Mouse (Mus musculus): ENCODE results near the gene Zfyve16. TPM values are rescaled to one million over a fixed set of nuclear protein-coding genes. Genes with fewer than 3 reads are reported as not detected.

Gene Zfyve16
- 54.5 TPM for polyA plus RNA-seq (2014; fragmentation: Illumina TruSeq; extraction: RNeasy Lipid Tissue Mini Kit (QIAGEN cat#74804); ENCODE audit: low read depth, low replicate concordance)

GRCm38 (mm10) chr13:92530721-92531211 is at the start of gene Zfyve16:
Gene Zfyve16, minus strand, starts transcription at chr13:92530868.

GRCm38 (mm10) chr13:92576072-92576471 is 45.4 kb upstream of the Zfyve16 start, which contains the start of gene Spz1:
Gene Spz1, minus strand, starts transcription at chr13:92576172.

GRCm38 (mm10) chr13:92483852-92484463 is 46.7 kb downstream of the Zfyve16 start, which contains the start of gene Fam151b:
Gene Fam151b, minus strand, starts transcription at chr13:92484015.

Other genes starting within 250 kb of the Zfyve16 start
- not detected for gene Gm20379, start 224.9 kb downstream of the Zfyve16 start, polyA plus RNA-seq (2014; fragmentation: Illumina TruSeq; extraction: RNeasy Lipid Tissue Mini Kit (QIAGEN cat#74804); ENCODE audit: low read depth, low replicate concordance)
- 18.8 TPM for gene Dhfr, start 176.1 kb downstream of the Zfyve16 start, polyA plus RNA-seq (2014; fragmentation: Illumina TruSeq; extraction: RNeasy Lipid Tissue Mini Kit (QIAGEN cat#74804); ENCODE audit: low read depth, low replicate concordance)
- gene Msh3, start 175.9 kb downstream of the Zfyve16 start, polyA plus RNA-seq (2014; fragmentation: Illumina TruSeq; extraction: RNeasy Lipid Tissue Mini Kit (QIAGEN cat#74804); ENCODE audit: low read depth, low replicate concordance) = 54.8 TPM
- 2.4 TPM for gene Ankrd34b, start 105.0 kb downstream of the Zfyve16 start, polyA plus RNA-seq (2014; fragmentation: Illumina TruSeq; extraction: RNeasy Lipid Tissue Mini Kit (QIAGEN cat#74804); ENCODE audit: low read depth, low replicate concordance)
- 12.2 TPM for gene Fam151b, start 46.9 kb downstream of the Zfyve16 start, polyA plus RNA-seq (2014; fragmentation: Illumina TruSeq; extraction: RNeasy Lipid Tissue Mini Kit (QIAGEN cat#74804); ENCODE audit: low read depth, low replicate concordance)
- not detected for gene Spz1, start 45.3 kb upstream of the Zfyve16 start, polyA plus RNA-seq (2014; fragmentation: Illumina TruSeq; extraction: RNeasy Lipid Tissue Mini Kit (QIAGEN cat#74804); ENCODE audit: low read depth, low replicate concordance)
- 74.6 TPM for gene Serinc5, start 80.2 kb upstream of the Zfyve16 start, polyA plus RNA-seq (2014; fragmentation: Illumina TruSeq; extraction: RNeasy Lipid Tissue Mini Kit (QIAGEN cat#74804); ENCODE audit: low read depth, low replicate concordance)